Mouse (Mus musculus): ENCODE measurements around the gene Mlx. TPM values are rescaled to one million over a fixed set of nuclear protein-coding genes. Genes with fewer than 3 reads are reported as not detected.

Mlx gene
- total and polyA plus RNA-seq, 3 experiments = 13.0 to 45.9 (median 40.5) TPM

DNA sequence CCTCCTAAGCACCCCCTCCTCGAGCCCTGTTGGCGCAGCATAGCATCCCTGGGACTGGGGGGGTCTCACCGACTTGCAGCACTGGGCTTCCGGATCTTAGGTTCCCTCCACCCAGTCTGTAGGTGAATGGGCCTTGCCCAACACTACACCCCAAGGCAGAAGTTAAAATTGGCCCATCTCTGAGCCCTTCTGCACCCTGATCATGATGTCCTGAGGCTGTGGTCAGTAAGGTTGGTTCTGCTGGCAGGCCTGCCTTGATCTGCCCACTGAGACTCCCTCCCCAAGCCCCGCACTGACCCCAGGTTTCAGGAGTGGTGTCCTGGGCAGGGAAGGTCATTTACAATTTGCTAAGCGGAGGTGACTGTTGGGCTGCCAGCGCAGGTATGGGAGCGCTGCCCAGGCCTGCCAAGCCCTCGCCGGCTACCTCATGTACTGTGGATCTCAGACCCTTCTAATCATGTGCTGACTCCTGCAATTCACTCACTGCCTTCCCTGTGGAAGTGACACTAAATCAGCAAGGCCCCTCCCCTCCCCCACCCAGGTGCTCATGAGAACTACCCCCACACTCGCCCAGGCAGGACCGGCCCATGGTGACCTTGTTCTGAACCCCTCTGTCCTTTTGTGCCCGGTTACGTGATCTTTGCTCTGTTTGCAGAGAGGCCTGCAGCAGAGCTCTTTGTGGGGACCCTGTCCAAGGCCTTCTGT, 24.0 kb upstream of the Mlx start:
- no peaks in the 10 kb centered on the region for H3K9me3 ChIP-seq (replicated peaks)
- no peak for TF ChIP-seq CTCF (IDR thresholded peaks at IDR 0.05; ENCODE audit: low read depth, low read length)
- no peak for TF ChIP-seq TAL1 (conservative IDR thresholded peaks at IDR 0.05; ENCODE audit: low read depth, low read length)
- no peak for TF ChIP-seq GATA2 (IDR thresholded peaks at IDR 0.05; ENCODE audit: borderline replicate concordance, low read depth, low read length)
- TF ChIP-seq POLR2AphosphoS5 (IDR thresholded peaks at IDR 0.05; ENCODE audit: insufficient replicate concordance, low read depth, low read length) = no peak
- TF ChIP-seq GATA1 (IDR thresholded peaks at IDR 0.05; ENCODE audit: borderline replicate concordance, low read length) = no peak
- H3K36me3 ChIP-seq (replicated peaks) = peaks cover 57% of the 10 kb centered on the region
- peaks cover 64% of the 10 kb centered on the region for H3K4me1 ChIP-seq (ENCODE audit: insufficient read depth, low read depth, low read length)
- no peaks in the 10 kb centered on the region for H3K27me3 ChIP-seq (ENCODE audit: insufficient read depth, low read length)
- ATAC-seq (ENCODE audit: extremely low read depth, insufficient number of reproducible peaks, low FRiP score, poor library complexity, severe bottlenecking) (no peak), DNase-seq (ENCODE audit: low spot score) (no peak)
- H3K4me3 ChIP-seq (ENCODE audit: low read depth, low read length) = peak overlapping the region; percentile 64; the same call in 1 of the 2 replicates

- H3K9me3 ChIP-seq (replicated peaks) = no peaks in the 10 kb centered on the region
- peaks cover 58% of the 10 kb centered on the region for H3K4me1 ChIP-seq (ENCODE audit: insufficient read depth, low read depth, low read length)
- H3K27me3 ChIP-seq (ENCODE audit: insufficient read depth, low read length) = no peaks in the 10 kb centered on the region
- DNase-seq (ENCODE audit: low spot score) = peak; percentile 80
- H3K36me3 ChIP-seq (replicated peaks) = peaks cover 50% of the 10 kb centered on the region
- ATAC-seq (ENCODE audit: extremely low read depth, insufficient number of reproducible peaks, low FRiP score, poor library complexity, severe bottlenecking) = peak; percentile 87
- no peak for TF ChIP-seq GATA1 (IDR thresholded peaks at IDR 0.05; ENCODE audit: borderline replicate concordance, low read length)
- no peak for TF ChIP-seq GATA2 (IDR thresholded peaks at IDR 0.05; ENCODE audit: borderline replicate concordance, low read depth, low read length)
- TF ChIP-seq TAL1 (conservative IDR thresholded peaks at IDR 0.05; ENCODE audit: low read depth, low read length) = peak; percentile 81
- no peak for TF ChIP-seq POLR2AphosphoS5 (IDR thresholded peaks at IDR 0.05; ENCODE audit: insufficient replicate concordance, low read depth, low read length)
- TF ChIP-seq CTCF (IDR thresholded peaks at IDR 0.05; ENCODE audit: low read depth, low read length) = no peak
- peak overlapping the region; percentile 64; the same call in 1 of the 2 replicates for H3K4me3 ChIP-seq (ENCODE audit: low read depth, low read length)
Measured at GRCm38 (mm10) chr11:101063676-101064327, 23.3 kb upstream of the Mlx start.

DNA sequence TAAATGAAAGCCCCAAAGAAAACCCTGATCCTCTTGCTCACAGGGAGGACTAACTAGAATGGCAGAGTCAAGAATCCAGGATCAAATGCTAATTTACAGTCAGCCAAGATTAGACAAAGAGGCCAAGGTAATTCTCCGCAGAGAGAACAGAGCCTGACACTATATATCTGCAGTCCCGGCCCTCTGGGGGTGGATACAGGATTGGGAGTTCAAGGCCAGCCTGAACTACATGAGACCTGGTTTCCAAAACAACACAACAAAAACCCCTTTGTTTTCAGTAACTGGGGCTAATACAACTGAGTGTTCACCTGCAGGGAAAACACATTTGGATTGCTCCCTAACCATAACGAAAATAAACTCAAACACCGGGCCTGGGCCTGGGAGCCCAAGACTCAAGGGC, 22.6 kb upstream of the Mlx start:
- Histone ChIP-seq H3K27me3 (ENCODE audit: insufficient read depth, low read length) (no peaks in the 10 kb centered on the region), H3K4me3 (ENCODE audit: low read depth, low read length) (no peak overlapping the region; the same call in 1 of the 2 replicates), H3K36me3 (replicated peaks) (peaks cover 43% of the 10 kb centered on the region), H3K9me3 (replicated peaks) (no peaks in the 10 kb centered on the region), H3K4me1 (ENCODE audit: insufficient read depth, low read depth, low read length) (peaks cover 58% of the 10 kb centered on the region)
- DNase-seq (ENCODE audit: low spot score) = no peak
- ATAC-seq (ENCODE audit: extremely low read depth, insufficient number of reproducible peaks, low FRiP score, poor library complexity, severe bottlenecking) = no peak
- TF ChIP-seq GATA1 (IDR thresholded peaks at IDR 0.05; ENCODE audit: borderline replicate concordance, low read length) (no peak), GATA2 (IDR thresholded peaks at IDR 0.05; ENCODE audit: borderline replicate concordance, low read depth, low read length) (no peak), TAL1 (conservative IDR thresholded peaks at IDR 0.05; ENCODE audit: low read depth, low read length) (no peak), CTCF (IDR thresholded peaks at IDR 0.05; ENCODE audit: low read depth, low read length) (no peak), POLR2AphosphoS5 (IDR thresholded peaks at IDR 0.05; ENCODE audit: insufficient replicate concordance, low read depth, low read length) (no peak)

- Histone ChIP-seq H3K4me1 (ENCODE audit: insufficient read depth, low read depth, low read length) (peaks cover 62% of the 10 kb centered on the region), H3K36me3 (replicated peaks) (peaks cover 38% of the 10 kb centered on the region)
Measured at GRCm38 (mm10) chr11:101065002-101065401, 22.1 kb upstream of the Mlx start.

DNA sequence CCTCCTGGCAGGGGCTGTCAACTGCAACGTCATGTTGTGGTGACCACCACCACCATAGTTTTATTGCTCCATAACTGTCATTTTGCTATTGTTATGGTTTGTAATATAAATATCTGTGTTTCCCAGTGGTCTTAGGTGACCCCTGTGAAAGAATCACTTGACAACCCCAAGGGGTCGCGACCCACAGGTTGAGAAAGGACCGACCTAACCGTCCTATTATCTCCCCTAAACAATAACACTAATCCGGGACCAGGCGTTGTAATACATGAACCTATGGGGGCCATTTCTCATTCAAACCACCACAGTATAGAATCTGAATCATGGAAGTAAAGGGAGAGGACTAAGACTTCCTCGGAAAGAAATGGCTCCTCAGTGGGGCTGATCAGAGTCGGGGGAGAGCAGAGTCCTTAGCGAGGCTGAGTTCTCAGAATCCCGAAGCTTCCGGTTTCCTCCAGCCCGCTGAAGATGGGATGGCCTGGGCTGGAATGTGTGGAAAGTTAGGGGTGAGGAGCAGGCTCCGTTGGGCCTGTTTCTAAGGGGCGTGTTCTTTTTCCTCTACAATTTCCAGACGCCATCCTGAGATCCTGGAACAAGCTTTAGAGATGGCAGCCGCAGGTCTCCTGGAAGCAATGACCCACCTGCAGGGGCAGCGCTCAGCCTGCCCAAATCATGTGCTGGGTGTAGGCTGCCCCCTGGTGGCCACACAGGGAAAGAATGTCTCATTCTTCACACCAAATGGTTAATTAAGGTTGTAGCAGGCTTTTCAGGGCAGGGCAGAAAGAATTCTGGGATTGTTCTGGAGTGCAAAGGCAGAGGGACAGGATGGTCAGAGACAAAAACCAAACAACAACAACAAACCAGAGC, 20.3 kb upstream of the Mlx start:
- TF ChIP-seq POLR2AphosphoS5 (IDR thresholded peaks at IDR 0.05; ENCODE audit: insufficient replicate concordance, low read depth, low read length) (no peak), CTCF (IDR thresholded peaks at IDR 0.05; ENCODE audit: low read depth, low read length) (peak; percentile 83)
- Histone ChIP-seq H3K4me3 (ENCODE audit: low read depth, low read length) (peak overlapping the region; percentile 49; the same call in 1 of the 2 replicates), H3K4me1 (ENCODE audit: insufficient read depth, low read depth, low read length) (peaks cover 70% of the 10 kb centered on the region), H3K27me3 (ENCODE audit: insufficient read depth, low read length) (peaks cover 8% of the 10 kb centered on the region; the same call in 1 of the 2 replicates), H3K36me3 (replicated peaks) (peaks cover 24% of the 10 kb centered on the region), H3K9me3 (replicated peaks) (no peaks in the 10 kb centered on the region)
- DNase-seq (ENCODE audit: low spot score) = peak; percentile 28
- no peak for ATAC-seq (ENCODE audit: extremely low read depth, insufficient number of reproducible peaks, low FRiP score, poor library complexity, severe bottlenecking)

More at GRCm38 (mm10) chr11:101065002-101065401, 22.1 kb upstream of the Mlx start:
- Histone ChIP-seq H3K4me3 (ENCODE audit: low read depth, low read length) (no peak overlapping the region), H3K9me3 (replicated peaks) (no peaks in the 10 kb centered on the region), H3K27me3 (ENCODE audit: insufficient read depth, low read length) (no peaks in the 10 kb centered on the region)
- no peak for TF ChIP-seq TAL1 (conservative IDR thresholded peaks at IDR 0.05; ENCODE audit: low read depth, low read length)
- DNase-seq (ENCODE audit: low spot score) (no peak), ATAC-seq (ENCODE audit: extremely low read depth, insufficient number of reproducible peaks, low FRiP score, poor library complexity, severe bottlenecking) (no peak)
